Mouse (Mus musculus) liver, embryonic 11.5 days (tissue): Measurements from ENCODE around the gene AC129217.1. TPM values are rescaled to one million over a fixed set of nuclear protein-coding genes. Genes with fewer than 3 reads are reported as not detected.

ENCODE experiments used
- ATAC-seq: fragments of 200-750 bp; cut with Nextera tagmentation; replicated peaks from 2 replicates; pipeline ENCODE4 v1.8.0; 2017; ENCODE audit warnings: moderate number of reproducible peaks, mild to moderate bottlenecking, moderate TSS enrichment, moderate library complexity; ENCODE audit not compliant: low FRiP score
- DNase-seq: peaks from one replicate; pipeline ENCODE4 v3.0.0-alpha.2; 2017; ENCODE audit warnings: low spot score
- H3K27ac ChIP-seq: fragments of 300-500 bp; sonication (generic); 2 replicates; pipeline ENCODE4 v1.5.1; 2014; ENCODE audit warnings: mild to moderate bottlenecking, low read depth, low read length, control low read depth
- H3K27me3 ChIP-seq: fragments of 300-500 bp; sonication (generic); replicated peaks from 2 replicates; pipeline ENCODE4 v1.6.1; 2014; ENCODE audit warnings: low read length, mixed read lengths; ENCODE audit not compliant: control insufficient read depth, insufficient read depth
- H3K36me3 ChIP-seq: fragments of 300-500 bp; sonication (generic); 2 replicates; pipeline ENCODE4 v1.6.1; 2014; ENCODE audit warnings: mild to moderate bottlenecking, low read length, moderate library complexity, mixed read lengths; ENCODE audit not compliant: control insufficient read depth, insufficient read depth
- H3K4me1 ChIP-seq: fragments of 300-500 bp; sonication (generic); replicated peaks from 2 replicates; pipeline ENCODE4 v1.6.1; 2014; ENCODE audit warnings: low read length, mixed read lengths; ENCODE audit not compliant: control insufficient read depth, insufficient read depth
- H3K4me2 ChIP-seq: fragments of 300-500 bp; sonication (generic); 2 replicates; pipeline ENCODE4 v1.6.1; 2014; ENCODE audit warnings: mild to moderate bottlenecking, control low read depth, moderate library complexity
- H3K4me3 ChIP-seq: fragments of 300-500 bp; sonication (generic); 2 replicates; pipeline ENCODE4 v1.5.1; 2014; ENCODE audit warnings: low read depth, low read length, control low read depth
- H3K9ac ChIP-seq: fragments of 300-500 bp; sonication (generic); 2 replicates; pipeline ENCODE4 v1.6.1; 2014; ENCODE audit warnings: low read depth, low read length, control low read depth
- H3K9me3 ChIP-seq: fragments of 300-500 bp; sonication (generic); 2 replicates; pipeline ENCODE4 v1.6.1; 2016; ENCODE audit warnings: low read length, inconsistent platforms, mixed read lengths; ENCODE audit not compliant: control insufficient read depth
- WGBS: fragments of 180-500 bp; shearing (Covaris S2); extraction: QIAGEN DNeasy Blood & Tissue Kit; methylation state at CpG from one replicate; pipeline ENCODE4 v1.1.7; 2014; 5-methylcytosine and 5-hydroxymethylcytosine counted together
- polyA plus RNA-seq: library from polyadenylated mRNA; unstranded; fragments of >200 nt; fragmentation: Nextera tagmentation; extraction: Ambion mirVana; gene quantifications from 2 replicates; pipeline ENCODE4 v1.2.1, GENCODE M21; 2014

Gene AC129217.1
- polyA plus RNA-seq, 1 experiment from 2014 or later: 0.40 TPM

DNA sequence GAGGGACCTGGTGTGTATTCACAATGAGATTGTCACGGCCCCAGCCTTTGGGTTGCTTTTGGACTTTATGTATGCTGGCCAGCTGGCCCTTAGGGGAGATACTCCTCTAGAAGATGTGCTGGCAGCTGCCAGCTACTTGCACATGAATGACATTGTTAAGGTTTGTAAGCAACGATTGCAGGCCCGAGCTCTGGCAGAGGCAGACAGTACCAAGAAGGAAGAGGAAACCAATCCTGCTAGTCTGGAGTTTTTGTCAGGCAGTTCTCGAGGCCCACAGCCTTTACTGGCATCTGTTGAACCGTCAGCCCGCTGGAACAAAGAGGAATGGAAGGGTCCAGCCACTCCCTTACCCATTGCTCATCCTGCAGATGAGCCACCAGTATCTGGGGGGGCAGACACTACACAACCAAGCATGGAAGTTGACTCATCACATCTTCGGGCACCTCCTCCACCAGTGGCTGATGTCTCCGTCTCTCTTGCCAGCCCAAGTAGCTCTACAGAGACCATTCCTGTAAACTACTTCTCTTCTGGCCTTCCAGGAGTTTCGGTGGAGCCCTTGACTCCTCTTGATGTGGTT is 26.3 kb upstream of the AC129217.1 start:
- Histone ChIP-seq H3K9ac (peak overlapping the region; percentile 44), H3K4me2 (peak overlapping the region; percentile 66), H3K4me1 (peaks cover 18% of the 10 kb centered on the region), H3K36me3 (peaks cover 10% of the 10 kb centered on the region; the same call in 1 of the 2 replicates), H3K9me3 (no peaks in the 10 kb centered on the region), H3K27me3 (no peaks in the 10 kb centered on the region), H3K4me3 (peak overlapping the region; percentile 59), H3K27ac (peak overlapping the region; percentile 56)
- WGBS: 76% methylated on average over 9 of the region's 9 CpGs
- DNase-seq (no peak), ATAC-seq (no peak)

DNA sequence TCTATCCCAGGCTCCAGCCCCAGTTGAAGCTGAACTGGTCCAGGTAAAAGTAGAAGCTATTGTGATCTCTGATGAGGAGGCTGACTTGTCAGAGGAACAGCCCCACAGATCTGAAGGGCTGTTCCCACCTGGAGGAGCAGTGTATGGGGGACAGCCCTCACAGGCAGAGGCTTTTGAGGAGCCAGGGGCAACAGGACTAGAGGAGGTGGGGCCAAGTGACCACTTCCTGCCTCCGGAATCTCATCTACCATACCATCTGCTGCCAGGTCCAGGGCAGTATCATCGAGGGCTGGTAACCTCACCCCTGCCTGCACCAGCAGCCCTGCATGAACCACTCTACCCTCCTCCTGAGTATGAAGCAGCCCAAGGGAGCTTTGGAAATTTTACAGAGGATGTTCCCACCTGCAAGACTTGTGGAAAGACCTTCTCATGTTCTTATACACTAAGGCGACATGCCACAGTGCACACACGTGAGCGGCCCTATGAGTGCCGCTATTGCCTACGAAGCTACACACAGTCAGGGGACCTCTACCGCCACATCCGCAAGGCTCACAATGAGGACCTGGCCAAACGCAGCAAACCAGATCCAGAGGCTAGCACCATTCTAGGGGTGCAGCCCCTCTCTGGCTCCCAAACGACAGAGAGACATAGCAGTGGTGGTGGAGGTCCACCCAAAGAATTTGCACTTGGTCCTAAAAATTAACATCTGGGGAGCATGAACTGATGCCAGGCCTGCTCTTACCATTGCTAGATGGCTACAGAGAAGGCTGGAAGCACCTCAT is 25.5 kb upstream of the AC129217.1 start:
- Histone ChIP-seq H3K27ac (no peak overlapping the region), H3K9ac (no peak overlapping the region), H3K4me2 (peak overlapping the region; percentile 33), H3K4me1 (peaks cover 18% of the 10 kb centered on the region), H3K4me3 (peak overlapping the region; percentile 59; the same call in 1 of the 2 replicates), H3K27me3 (no peaks in the 10 kb centered on the region), H3K9me3 (no peaks in the 10 kb centered on the region), H3K36me3 (peaks cover 13% of the 10 kb centered on the region; the same call in 1 of the 2 replicates)
- ATAC-seq (no peak), DNase-seq (no peak)
- WGBS: 73% methylated on average over 11 of the region's 11 CpGs

- 84% methylated on average over 5 of the region's 5 CpGs for WGBS
- H3K4me1 ChIP-seq: peaks cover 18% of the 10 kb centered on the region
- H3K36me3 ChIP-seq: peaks cover 30% of the 10 kb centered on the region
- no peak overlapping the region for H3K4me3 ChIP-seq
- no peak overlapping the region for H3K27ac ChIP-seq
- H3K4me2 ChIP-seq: no peak overlapping the region
- no peak for DNase-seq
- no peaks in the 10 kb centered on the region for H3K9me3 ChIP-seq
- H3K9ac ChIP-seq: 0 out of 2 replicates have a peak overlapping the region, but pooled peaks have one; percentile 2
- no peaks in the 10 kb centered on the region for H3K27me3 ChIP-seq
- no peak for ATAC-seq
Measured at GRCm38 (mm10) chr19:8806810-8807209, 22.8 kb upstream of the AC129217.1 start.

DNA sequence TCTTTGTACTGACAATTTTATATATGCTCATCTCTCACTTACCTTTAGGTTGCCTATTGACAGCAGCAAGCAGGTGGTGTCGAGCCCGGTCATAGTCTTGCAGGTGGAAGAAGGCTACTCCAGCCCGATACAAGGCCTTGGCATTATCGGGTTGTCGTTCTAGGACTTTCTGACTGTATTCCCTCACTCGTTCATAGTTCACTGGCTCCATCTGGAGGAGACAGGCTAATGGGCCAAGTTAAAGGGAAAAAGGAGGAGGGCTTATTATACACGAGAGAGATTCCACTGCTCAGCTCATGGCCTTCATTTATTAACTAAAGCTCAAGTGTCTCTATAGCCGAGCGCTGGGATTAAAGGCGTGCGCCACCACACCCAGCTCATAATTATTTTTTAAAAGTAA is 13.8 kb upstream of the AC129217.1 start:
- no peaks in the 10 kb centered on the region for H3K9me3 ChIP-seq
- no peak overlapping the region for H3K4me2 ChIP-seq
- H3K9ac ChIP-seq: no peak overlapping the region
- H3K27ac ChIP-seq: no peak overlapping the region
- no peak for ATAC-seq
- no peaks in the 10 kb centered on the region for H3K27me3 ChIP-seq
- no peak for DNase-seq
- peaks cover 40% of the 10 kb centered on the region for H3K36me3 ChIP-seq
- peaks cover 9% of the 10 kb centered on the region for H3K4me1 ChIP-seq
- WGBS: 86% methylated on average over 11 of the region's 11 CpGs
- no peak overlapping the region for H3K4me3 ChIP-seq

- Histone ChIP-seq H3K27ac (no peak overlapping the region), H3K9me3 (no peaks in the 10 kb centered on the region), H3K27me3 (no peaks in the 10 kb centered on the region), H3K4me1 (peaks cover 9% of the 10 kb centered on the region), H3K4me2 (peak overlapping the region; percentile 93), H3K36me3 (peaks cover 33% of the 10 kb centered on the region; the same call in 1 of the 2 replicates), H3K4me3 (no peak overlapping the region), H3K9ac (no peak overlapping the region)
- WGBS: 83% methylated on average over 3 of the region's 3 CpGs
- no peak for ATAC-seq
- DNase-seq: no peak
Measured at GRCm38 (mm10) chr19:8817001-8817400, 12.6 kb upstream of the AC129217.1 start.

DNA sequence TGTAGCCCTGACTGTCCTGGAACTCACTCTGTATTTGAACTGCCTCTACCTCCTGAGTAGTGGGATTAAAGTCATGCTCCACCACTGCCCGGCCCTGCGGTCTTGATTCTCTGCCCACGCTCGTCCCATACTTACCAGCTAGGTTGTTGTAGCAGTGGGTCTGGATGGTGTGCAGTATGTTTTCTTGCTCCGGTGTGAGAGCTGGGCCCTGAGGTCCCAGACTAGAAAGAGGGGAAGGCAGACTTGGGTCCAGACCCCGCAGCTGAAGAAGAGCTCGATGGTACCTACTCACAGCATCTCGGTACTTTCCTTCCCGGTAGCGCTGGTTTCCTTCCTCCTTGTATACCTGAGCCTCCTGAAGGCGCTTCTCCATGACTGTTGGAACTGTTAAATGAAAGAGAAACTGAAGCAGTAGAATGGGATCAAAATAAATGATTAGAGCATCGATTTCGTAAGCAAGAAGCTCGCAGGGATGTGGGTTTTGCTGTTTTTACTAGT is 11.2 kb upstream of the AC129217.1 start:
- peak overlapping the region; percentile 100 for H3K4me3 ChIP-seq
- 18% methylated on average over 14 of the region's 14 CpGs for whole genome bisulfite sequencing
- peaks cover 20% of the 10 kb centered on the region for H3K4me1 ChIP-seq
- H3K36me3 ChIP-seq: peaks cover 25% of the 10 kb centered on the region
- peak overlapping the region; percentile 98 for H3K27ac ChIP-seq
- H3K9ac ChIP-seq: peak overlapping the region; percentile 85
- no peak for ATAC-seq
- DNase-seq: no peak
- no peaks in the 10 kb centered on the region for H3K27me3 ChIP-seq
- no peaks in the 10 kb centered on the region for H3K9me3 ChIP-seq
- H3K4me2 ChIP-seq: peak overlapping the region; percentile 93

DNA sequence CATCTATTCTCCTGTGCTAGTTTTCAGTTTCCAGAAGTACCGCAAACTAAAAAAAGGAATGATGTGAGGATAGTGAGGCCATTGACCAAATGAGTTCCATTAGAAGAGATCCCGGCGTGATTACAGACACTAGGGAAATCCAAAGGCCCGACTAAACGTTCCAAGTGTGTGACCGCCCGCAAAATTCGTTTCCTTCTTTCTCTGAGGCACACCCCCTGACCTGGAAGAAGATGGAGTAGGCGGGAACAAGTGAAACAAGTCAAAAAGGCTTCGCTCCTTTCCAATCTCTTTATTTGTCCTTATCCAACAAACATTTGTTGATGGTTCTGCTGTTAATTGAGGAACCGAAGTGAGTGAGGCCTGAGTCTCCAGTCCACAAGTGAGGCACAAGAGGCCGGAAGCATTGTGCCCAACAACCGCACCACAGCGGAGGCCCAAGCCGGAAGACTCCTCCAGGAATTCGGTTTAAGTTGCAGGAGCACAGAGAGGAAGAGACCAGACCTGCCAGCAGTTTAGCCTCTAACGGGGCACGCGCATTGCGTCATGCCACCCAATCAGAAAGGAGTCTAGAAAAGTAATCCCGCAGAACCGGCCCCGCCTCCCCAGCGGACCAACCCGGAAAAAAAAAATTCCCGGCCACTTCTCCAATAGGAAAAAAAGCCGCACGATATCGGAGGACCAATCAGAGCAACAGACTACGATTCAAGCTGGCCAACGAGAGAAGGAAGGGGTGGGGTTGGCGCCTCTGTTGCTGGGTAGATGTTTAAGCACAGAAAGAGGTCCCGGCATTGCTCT is 10.6 kb upstream of the AC129217.1 start, which contains the start of gene Ttc9c:
Gene Ttc9c, minus strand, starts transcription at position 533 of the 795 bp plus-strand sequence.
- H3K4me2 ChIP-seq: peak within 1 kb of the TSS; percentile 93
- H3K4me1 ChIP-seq: peaks cover 21% of the 10 kb centered on the region
- WGBS: under 1% methylated on average over 33 of the region's 33 CpGs
- H3K27me3 ChIP-seq: no peaks in the 10 kb centered on the region
- DNase-seq: peak; percentile 92
- H3K9me3 ChIP-seq: no peaks in the 10 kb centered on the region
- peaks cover 26% of the 10 kb centered on the region for H3K36me3 ChIP-seq
- H3K9ac ChIP-seq: peak within 1 kb of the TSS; percentile 98
- peak; percentile 85 for ATAC-seq
- peak within 1 kb of the TSS; percentile 98 for H3K27ac ChIP-seq
- peak within 1 kb of the TSS; percentile 100 for H3K4me3 ChIP-seq
